Mouse (Mus musculus): Measurements from ENCODE around the gene Lhfpl5.

DNA sequence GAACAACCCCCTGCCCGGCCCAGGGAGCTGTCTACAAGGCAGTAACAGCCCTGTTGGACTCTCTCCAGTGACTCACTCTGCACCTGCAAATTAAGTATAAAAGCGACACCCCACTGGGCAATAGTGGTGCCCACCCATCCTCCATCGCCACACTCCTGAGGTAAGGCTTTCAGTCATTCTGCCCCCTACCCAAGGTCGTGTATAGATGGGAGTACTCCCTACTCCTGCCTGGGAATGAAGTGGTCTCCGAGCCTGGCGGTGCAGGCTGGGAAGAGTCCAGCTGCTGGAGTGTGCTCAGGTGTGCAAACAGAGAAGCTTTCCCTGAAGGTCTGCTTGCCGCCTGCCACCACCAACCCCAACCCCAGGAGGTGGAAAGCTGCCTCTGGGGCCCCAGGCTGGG, 13.8 kb upstream of the Lhfpl5 start:
- TF ChIP-seq POLR2A (IDR thresholded peaks at IDR 0.05; ENCODE audit: borderline replicate concordance, control insufficient read depth, low read depth, low read length) (no peak), CTCF (IDR thresholded peaks at IDR 0.05; ENCODE audit: control insufficient read depth, insufficient read depth, low read length) (no peak)
